Mouse (Mus musculus): ENCODE results near the gene Tas2r130. TPM values are rescaled to one million over a fixed set of nuclear protein-coding genes. Genes with fewer than 3 reads are reported as not detected.
"Not testable (repeated sequence)": the region's sequence is repeated elsewhere in the genome, so short reads cannot be mapped to it uniquely, and the experiment has no call there.

Tas2r130 gene
- not detected in 2 replicates for polyA plus RNA-seq (2016; fragmentation: Nextera tagmentation; extraction: Ambion mirVana)

GRCm38 (mm10) chr6:131630812-131631211, at the start of gene Tas2r130:
Gene Tas2r130 (minus strand): TSS chr6:131630912.
- H3K4me2 ChIP-seq (replicated peaks) = no peak within 1 kb of the TSS
- no peaks in the 10 kb centered on the region for H3K4me1 ChIP-seq
- 0 out of 2 replicates have a peak, but pooled peaks cover 4% of the 10 kb centered on the region for H3K9me3 ChIP-seq
- ATAC-seq (ENCODE audit: insufficient number of reproducible peaks, insufficient read depth, low FRiP score, low TSS enrichment) = no peak
- WGBS = 76% methylated on average over 3 of the region's 3 CpGs
- no peak within 1 kb of the TSS for H3K9ac ChIP-seq
- H3K36me3 ChIP-seq = no peaks in the 10 kb centered on the region
- no peak within 1 kb of the TSS for H3K4me3 ChIP-seq
- no peaks in the 10 kb centered on the region for H3K27me3 ChIP-seq
- H3K27ac ChIP-seq = no peak within 1 kb of the TSS

GRCm38 (mm10) chr6:131678786-131679185, 48.1 kb upstream of the Tas2r130 start, which contains the start of gene Tas2r106:
Gene Tas2r106 (minus strand): TSS chr6:131678886.
- H3K4me2 ChIP-seq (replicated peaks) = no peak within 1 kb of the TSS
- no peaks in the 10 kb centered on the region for H3K4me1 ChIP-seq
- ATAC-seq (ENCODE audit: insufficient number of reproducible peaks, insufficient read depth, low FRiP score, low TSS enrichment) = no peak
- H3K27me3 ChIP-seq = no peaks in the 10 kb centered on the region
- WGBS = 71% methylated on average over 3 of the region's 3 CpGs
- H3K9ac ChIP-seq = no peak within 1 kb of the TSS
- no peak within 1 kb of the TSS for H3K4me3 ChIP-seq
- no peak within 1 kb of the TSS for H3K27ac ChIP-seq
- no peaks in the 10 kb centered on the region for H3K9me3 ChIP-seq
- H3K36me3 ChIP-seq = no peaks in the 10 kb centered on the region

GRCm38 (mm10) chr6:131660049-131660448, 29.3 kb upstream of the Tas2r130 start, which contains the start of gene Tas2r107:
Gene Tas2r107 (minus strand): TSS chr6:131660149.
- no peak within 1 kb of the TSS for H3K9ac ChIP-seq
- no peak for ATAC-seq (ENCODE audit: insufficient number of reproducible peaks, insufficient read depth, low FRiP score, low TSS enrichment)
- H3K4me3 ChIP-seq = no peak within 1 kb of the TSS

GRCm38 (mm10) chr6:131609956-131610355, 20.8 kb downstream of the Tas2r130 start:
- H3K27ac ChIP-seq; H3K4me1 ChIP-seq; ATAC-seq (ENCODE audit: insufficient number of reproducible peaks, insufficient read depth, low FRiP score, low TSS enrichment); H3K4me3 ChIP-seq; H3K4me2 ChIP-seq (replicated peaks); H3K9me3 ChIP-seq; H3K9ac ChIP-seq; H3K27me3 ChIP-seq; H3K36me3 ChIP-seq: not testable (repeated sequence)
- WGBS = 81% methylated on average over 1 of the region's 1 CpGs

More at GRCm38 (mm10) chr6:131660049-131660448, 29.3 kb upstream of the Tas2r130 start, which contains the start of gene Tas2r107:
- H3K9me3 ChIP-seq = no peaks in the 10 kb centered on the region
- H3K36me3 ChIP-seq = no peaks in the 10 kb centered on the region
- no peak within 1 kb of the TSS for H3K4me2 ChIP-seq (replicated peaks)
- no peaks in the 10 kb centered on the region for H3K4me1 ChIP-seq
- no peaks in the 10 kb centered on the region for H3K27me3 ChIP-seq
- no peak within 1 kb of the TSS for H3K27ac ChIP-seq

GRCm38 (mm10) chr6:131604821-131605220, 25.9 kb downstream of the Tas2r130 start:
- H3K27me3 ChIP-seq = no peaks in the 10 kb centered on the region
- no peak for ATAC-seq (ENCODE audit: insufficient number of reproducible peaks, insufficient read depth, low FRiP score, low TSS enrichment)
- H3K4me1 ChIP-seq = no peaks in the 10 kb centered on the region
- no peak overlapping the region for H3K4me2 ChIP-seq (replicated peaks)
- 94% methylated on average over 4 of the region's 4 CpGs for WGBS
- peaks cover 5% of the 10 kb centered on the region; the same call in 1 of the 2 replicates for H3K9me3 ChIP-seq
- H3K27ac ChIP-seq = no peak overlapping the region
- no peaks in the 10 kb centered on the region for H3K36me3 ChIP-seq
- no peak overlapping the region for H3K9ac ChIP-seq
- no peak overlapping the region for H3K4me3 ChIP-seq

Other genes with a start within 250 kb of the Tas2r130 start
- 37.1 and 40.3 TPM in 2 replicates for gene Ybx3, start 242.4 kb downstream of the Tas2r130 start, polyA plus RNA-seq (2016; fragmentation: Nextera tagmentation; extraction: Ambion mirVana)
- gene 5430401F13Rik, start 144.5 kb downstream of the Tas2r130 start, polyA plus RNA-seq (2016; fragmentation: Nextera tagmentation; extraction: Ambion mirVana) = not detected in 2 replicates
- gene Gm6619, start 144.5 kb downstream of the Tas2r130 start, polyA plus RNA-seq (2016; fragmentation: Nextera tagmentation; extraction: Ambion mirVana) = not detected in 2 replicates
- not detected in 2 replicates for gene Tas2r107, start 29.2 kb upstream of the Tas2r130 start, polyA plus RNA-seq (2016; fragmentation: Nextera tagmentation; extraction: Ambion mirVana)
- not detected in 2 replicates for gene Tas2r106, start 48.0 kb upstream of the Tas2r130 start, polyA plus RNA-seq (2016; fragmentation: Nextera tagmentation; extraction: Ambion mirVana)
- not detected in 2 replicates for gene Tas2r104, start 54.8 kb upstream of the Tas2r130 start, polyA plus RNA-seq (2016; fragmentation: Nextera tagmentation; extraction: Ambion mirVana)
- not detected in 2 replicates for gene Tas2r105, start 56.6 kb upstream of the Tas2r130 start, polyA plus RNA-seq (2016; fragmentation: Nextera tagmentation; extraction: Ambion mirVana)
- gene Tas2r114, start 59.2 kb upstream of the Tas2r130 start, polyA plus RNA-seq (2016; fragmentation: Nextera tagmentation; extraction: Ambion mirVana) = not detected in 2 replicates